18 mouse cellular contexts compared by ENCODE assay signal in genomic region chr2:3703806-3704205, GRCm38 (mm10).
DNase-seq lines count a peak whose midpoint lies in the region; ATAC-seq and TF ChIP-seq lines count a peak whose summit lies in the region.
"Had no signal": no experiment of that assay in that cellular context is flagged by ENCODE, and none has a peak within 500 bp of the region (broad histone marks: within the 10 kb centered on the region; RNA-seq: fewer than 3 reads in every experiment).

No protein-coding gene starts in this region.

- ATAC-seq in kidney, embryonic 14.5 days (ENCODE audit: low FRiP score, low TSS enrichment): no peak
- ATAC-seq: forebrain, embryonic 15.5 days; midbrain, embryonic 13.5 days had no signal

- no peak for TF ChIP-seq POLR2A in bone marrow macrophage, adult 2 months (IDR thresholded peaks at IDR 0.05; ENCODE audit: borderline replicate concordance, low read depth, low read length)

- no peaks in the 10 kb centered on the region for H3K27me3 ChIP-seq in kidney, embryonic 14.5 days (ENCODE audit: control insufficient read depth, insufficient read depth, low read length)
- H3K27me3 ChIP-seq: forebrain, embryonic 15.5 days; midbrain, embryonic 13.5 days had no signal

- WGBS in kidney, embryonic 14.5 days: 63% methylated on average over 2 of the region's 2 CpGs

- H3K4me2 ChIP-seq in kidney, embryonic 14.5 days (replicated peaks; ENCODE audit: low read depth, low read length): no peak overlapping the region
- H3K4me2 ChIP-seq: forebrain, embryonic 15.5 days; heart, embryonic 11.5 days; midbrain, embryonic 13.5 days had no signal

- H3K9me3 ChIP-seq in kidney, embryonic 14.5 days (ENCODE audit: control insufficient read depth, low read length): no peaks in the 10 kb centered on the region
- H3K9me3 ChIP-seq: forebrain, embryonic 15.5 days; midbrain, embryonic 13.5 days had no signal

- no peak overlapping the region for H3K9ac ChIP-seq in kidney, embryonic 14.5 days (ENCODE audit: low read depth, low read length)
- H3K9ac ChIP-seq: forebrain, embryonic 15.5 days; liver, embryonic 14.5 days; midbrain, embryonic 13.5 days had no signal

- DNase-seq in kidney, postnatal 10 days: no peak
- DNase-seq in CD4-positive, CD25-positive, alpha-beta regulatory T cell, adult 2 months (ENCODE audit: low read depth, low spot score): peak; percentile 36
- DNase-seq in naive thymus-derived CD4-positive, alpha-beta T cell, adult 2 months (ENCODE audit: low read depth): peak; percentile 35
- DNase-seq in c-Kit-positive CD71-positive TER-119-positive erythroid progenitor cells, embryonic 14.5 days (ENCODE audit: low spot score): no peak
- DNase-seq in cerebellum, postnatal 36 days: no peak
- DNase-seq: adrenal gland, postnatal 36 days; cerebellum, adult 11 months; gastrocnemius, postnatal 10 days; heart, postnatal 36 days; spleen, adult 18-20 months; thymus, postnatal 4 days had no signal

- H3K27ac ChIP-seq in kidney, embryonic 14.5 days (ENCODE audit: low read depth, low read length): peak overlapping the region; percentile 48; the same call in 1 of the 2 replicates
- peak overlapping the region; percentile 31; the same call in 1 of the 2 replicates for H3K27ac ChIP-seq in bone marrow macrophage, adult 2 months (ENCODE audit: insufficient read depth, low read depth, low read length)
- H3K27ac ChIP-seq: forebrain, embryonic 15.5 days; liver, embryonic 14.5 days; midbrain, embryonic 13.5 days; stomach, postnatal 0 days had no signal

- H3K36me3 ChIP-seq in kidney, embryonic 14.5 days (ENCODE audit: control insufficient read depth, insufficient read depth, low read length): no peaks in the 10 kb centered on the region
- H3K36me3 ChIP-seq: forebrain, embryonic 15.5 days; midbrain, embryonic 13.5 days had no signal

- H3K4me3 ChIP-seq in kidney, embryonic 14.5 days (ENCODE audit: low read length): no peak overlapping the region
- H3K4me3 ChIP-seq in bone marrow macrophage, adult 2 months (ENCODE audit: insufficient read depth, low read length): no peak overlapping the region
- H3K4me3 ChIP-seq: forebrain, embryonic 15.5 days; midbrain, embryonic 13.5 days had no signal

- H3K4me1 ChIP-seq in kidney, embryonic 14.5 days (ENCODE audit: control insufficient read depth, insufficient read depth, low read length): no peaks in the 10 kb centered on the region
- peaks cover 25% of the 10 kb centered on the region for H3K4me1 ChIP-seq in bone marrow macrophage, adult 2 months (ENCODE audit: control insufficient read depth, insufficient read depth, low read length)
- H3K4me1 ChIP-seq: midbrain, embryonic 13.5 days had no signal

- TF ChIP-seq CTCF in bone marrow macrophage, adult 2 months (IDR thresholded peaks at IDR 0.05; ENCODE audit: low read depth, low read length): no peak

Comparison
In these comparisons a context has a peak if more than half of its experiments do, and no peak if none do; other contexts are left out.
1. DNase-seq: peak in CD4-positive, CD25-positive, alpha-beta regulatory T cell, adult 2 months (single experiment) and naive thymus-derived CD4-positive, alpha-beta T cell, adult 2 months (single experiment); none in kidney, postnatal 10 days (single experiment), c-Kit-positive CD71-positive TER-119-positive erythroid progenitor cells, embryonic 14.5 days (single experiment) and cerebellum, postnatal 36 days (0 of 2).